Mouse (Mus musculus): ENCODE measurements around the gene Arhgap32. TPM values are rescaled to one million over a fixed set of nuclear protein-coding genes. Genes with fewer than 3 reads are reported as not detected.

Arhgap32 gene
- total and polyA plus RNA-seq, 3 experiments, result 0.06 to 0.15 TPM; not detected in 1

GRCm38 (mm10) chr9:32311786-32312185 is 195.8 kb downstream of the Arhgap32 start:
- H3K36me3 ChIP-seq (ENCODE audit: control insufficient read depth in 1 of 2, insufficient read depth in 2 of 2, low read length in 2 of 2), result no peaks in the 10 kb centered on the region
- H3K9me3 ChIP-seq (replicated peaks; ENCODE audit: insufficient read depth, low read length), result no peaks in the 10 kb centered on the region
- H3K27ac ChIP-seq (ENCODE audit: control insufficient read depth, low read depth, low read length), result no peak overlapping the region
- no peak overlapping the region for H3K4me3 ChIP-seq (ENCODE audit: control insufficient read depth in 1 of 2, insufficient read depth in 1 of 2, low read depth in 2 of 2, low read length in 2 of 2)
- no peak for TF ChIP-seq CHD1 (IDR thresholded peaks at IDR 0.05; ENCODE audit: low read depth, low read length)
- TF ChIP-seq JUND (IDR thresholded peaks at IDR 0.05; ENCODE audit: low read depth, low read length), result no peak
- no peak for TF ChIP-seq POLR2AphosphoS5 (IDR thresholded peaks at IDR 0.05; ENCODE audit: borderline replicate concordance, low read depth, low read length)
- no peak for TF ChIP-seq MXI1 (IDR thresholded peaks at IDR 0.05; ENCODE audit: low read depth, low read length)
- no peak for TF ChIP-seq EP300 (IDR thresholded peaks at IDR 0.05; ENCODE audit: low read depth in 1 of 2, low read length in 2 of 2)
- no peak for TF ChIP-seq ZC3H11A (IDR thresholded peaks at IDR 0.05; ENCODE audit: low read depth, low read length)
- TF ChIP-seq RCOR1 (IDR thresholded peaks at IDR 0.05; ENCODE audit: low read depth, low read length), result no peak
- TF ChIP-seq MYB (IDR thresholded peaks at IDR 0.05; ENCODE audit: low read depth, low read length), result no peak
- TF ChIP-seq UBTF (IDR thresholded peaks at IDR 0.05; ENCODE audit: borderline replicate concordance, insufficient read depth, low read depth, low read length), result no peak
- no peak for TF ChIP-seq MAZ (IDR thresholded peaks at IDR 0.05; ENCODE audit: low read depth, low read length)
- TF ChIP-seq CHD2 (IDR thresholded peaks at IDR 0.05; ENCODE audit: low read length), result no peak
- TF ChIP-seq CTCF (IDR thresholded peaks at IDR 0.05 in 2 of 3, conservative IDR thresholded peaks at IDR 0.05 in 1 of 3; ENCODE audit: control insufficient read depth in 1 of 3, insufficient read depth in 1 of 3, low read depth in 2 of 3, low read length in 3 of 3, poor library complexity in 1 of 3, severe bottlenecking in 1 of 3), result no peak
- TF ChIP-seq MAFK (IDR thresholded peaks at IDR 0.05; ENCODE audit: borderline replicate concordance, low read depth, low read length), result no peak
- TF ChIP-seq TBP (IDR thresholded peaks at IDR 0.05; ENCODE audit: low read depth, low read length), result no peak
- TF ChIP-seq TAL1 (IDR thresholded peaks at IDR 0.05; ENCODE audit: low read length), result no peak
- TF ChIP-seq USF1 (IDR thresholded peaks at IDR 0.05; ENCODE audit: low read depth, low read length), result no peak
- TF ChIP-seq SMC3 (IDR thresholded peaks at IDR 0.05; ENCODE audit: low read depth, low read length), result no peak
- TF ChIP-seq SIN3A (IDR thresholded peaks at IDR 0.05; ENCODE audit: low read length), result no peak
- DNase-seq (ENCODE audit: low read depth, low spot score), result no peak
- no peak overlapping the region for H3K9ac ChIP-seq (ENCODE audit: control insufficient read depth, low read depth, low read length, poor library complexity, severe bottlenecking)
- H3K79me2 ChIP-seq (ENCODE audit: control insufficient read depth, insufficient read depth, low read length, poor library complexity), result no peaks in the 10 kb centered on the region
- H3K4me1 ChIP-seq (ENCODE audit: control insufficient read depth in 1 of 2, insufficient read depth in 2 of 2, low read length in 2 of 2), result no peaks in the 10 kb centered on the region
- peaks cover 0 to 2% of the 10 kb centered on the region in 2 experiments; a peak in 2 of 4 replicates for H3K27me3 ChIP-seq (ENCODE audit: control insufficient read depth in 1 of 2, insufficient read depth in 2 of 2, low read length in 2 of 2)

- no peaks in the 10 kb centered on the region for H3K9me3 ChIP-seq (replicated peaks; ENCODE audit: insufficient read depth, low read length)
- H3K4me3 ChIP-seq (ENCODE audit: control insufficient read depth in 1 of 2, insufficient read depth in 1 of 2, low read depth in 2 of 2, low read length in 2 of 2), result no peak overlapping the region
- no peaks in the 10 kb centered on the region for H3K36me3 ChIP-seq (ENCODE audit: control insufficient read depth in 1 of 2, insufficient read depth in 2 of 2, low read length in 2 of 2)
- no peak overlapping the region for H3K9ac ChIP-seq (ENCODE audit: control insufficient read depth, low read depth, low read length, poor library complexity, severe bottlenecking)
- H3K27me3 ChIP-seq (ENCODE audit: control insufficient read depth in 1 of 2, insufficient read depth in 2 of 2, low read length in 2 of 2), result peaks cover 0 to 2% of the 10 kb centered on the region in 2 experiments; a peak in 2 of 4 replicates
- TF ChIP-seq NELFE (IDR thresholded peaks at IDR 0.05; ENCODE audit: low read depth, low read length) (no peak), JUND (IDR thresholded peaks at IDR 0.05; ENCODE audit: low read depth, low read length) (no peak), CTCF (IDR thresholded peaks at IDR 0.05 in 2 of 3, conservative IDR thresholded peaks at IDR 0.05 in 1 of 3; ENCODE audit: control insufficient read depth in 1 of 3, insufficient read depth in 1 of 3, low read depth in 2 of 3, low read length in 3 of 3, poor library complexity in 1 of 3, severe bottlenecking in 1 of 3) (no peak), TAL1 (IDR thresholded peaks at IDR 0.05; ENCODE audit: low read length) (no peak), UBTF (IDR thresholded peaks at IDR 0.05; ENCODE audit: borderline replicate concordance, insufficient read depth, low read depth, low read length) (no peak), ZC3H11A (IDR thresholded peaks at IDR 0.05; ENCODE audit: low read depth, low read length) (no peak), NRF1 (IDR thresholded peaks at IDR 0.05; ENCODE audit: insufficient read depth, low read depth, low read length, poor library complexity, severe bottlenecking) (no peak), MYC (IDR thresholded peaks at IDR 0.05; ENCODE audit: low read depth, low read length) (no peak), POLR2AphosphoS2 (IDR thresholded peaks at IDR 0.05; ENCODE audit: low read length) (no peak), USF2 (IDR thresholded peaks at IDR 0.05; ENCODE audit: borderline replicate concordance in 1 of 2, insufficient read depth in 1 of 2, low read depth in 1 of 2, low read length in 2 of 2) (no peak), CHD2 (IDR thresholded peaks at IDR 0.05; ENCODE audit: low read length) (no peak), E2F4 (IDR thresholded peaks at IDR 0.05; ENCODE audit: borderline replicate concordance, low read depth, low read length) (no peak)
- no peaks in the 10 kb centered on the region for H3K4me1 ChIP-seq (ENCODE audit: control insufficient read depth in 1 of 2, insufficient read depth in 2 of 2, low read length in 2 of 2)
- no peaks in the 10 kb centered on the region for H3K79me2 ChIP-seq (ENCODE audit: control insufficient read depth, insufficient read depth, low read length, poor library complexity)
- H3K27ac ChIP-seq (ENCODE audit: control insufficient read depth, low read depth, low read length), result no peak overlapping the region
- no peak for DNase-seq (ENCODE audit: low read depth, low spot score)
Measured at GRCm38 (mm10) chr9:32312208-32312607, 196.3 kb downstream of the Arhgap32 start.
